Mouse (Mus musculus): Measurements from ENCODE around the gene Olfr741.

The Olfr741 gene

DNA sequence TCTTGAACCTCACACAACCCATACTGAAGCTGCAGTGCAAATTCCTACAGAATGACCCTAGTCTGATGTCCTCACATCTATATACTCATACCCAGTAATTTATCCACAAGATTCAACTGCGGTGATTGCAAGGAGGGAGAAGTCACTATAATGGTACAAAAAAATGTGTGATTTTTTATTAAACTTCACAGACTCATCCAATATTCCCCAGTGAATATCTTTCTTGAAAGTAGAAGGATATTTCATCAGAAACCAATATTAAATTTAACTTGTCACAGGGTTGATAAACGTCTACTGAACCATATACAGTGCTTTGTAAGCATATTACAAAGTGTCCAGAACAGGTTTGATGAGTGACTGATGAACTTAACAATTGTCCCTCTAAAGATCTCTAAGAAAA, at the start of gene Olfr741:
Olfr741 (plus strand) TSS at position 301 of the 400 bp plus-strand sequence.
- DNase-seq, result no peak

DNA sequence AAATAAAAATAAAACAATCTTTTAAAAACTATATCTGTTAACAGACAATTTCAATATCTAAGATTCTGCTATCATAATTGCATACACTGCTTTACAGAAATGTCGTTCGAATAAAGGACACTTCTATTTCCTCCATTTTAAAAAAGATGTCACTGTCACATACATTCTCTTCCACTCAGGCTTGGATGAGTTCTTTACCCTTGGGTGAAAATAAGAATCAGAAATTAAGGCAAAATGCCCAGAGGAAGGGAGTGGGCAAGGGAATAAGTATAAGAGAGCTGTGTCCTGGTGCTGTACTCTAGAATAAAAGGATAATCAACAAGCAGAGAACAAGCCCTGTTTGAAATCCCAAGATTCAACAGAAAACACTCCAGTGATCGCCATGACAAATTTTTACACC, 27.3 kb upstream of the Olfr741 start, which contains the start of gene Olfr740:
Olfr740 (plus strand) TSS at position 301 of the 400 bp plus-strand sequence.
- DNase-seq, result no peak

- no peak for DNase-seq
Measured at GRCm38 (mm10) chr14:50478406-50478805, 5.9 kb downstream of the Olfr741 start.

DNA sequence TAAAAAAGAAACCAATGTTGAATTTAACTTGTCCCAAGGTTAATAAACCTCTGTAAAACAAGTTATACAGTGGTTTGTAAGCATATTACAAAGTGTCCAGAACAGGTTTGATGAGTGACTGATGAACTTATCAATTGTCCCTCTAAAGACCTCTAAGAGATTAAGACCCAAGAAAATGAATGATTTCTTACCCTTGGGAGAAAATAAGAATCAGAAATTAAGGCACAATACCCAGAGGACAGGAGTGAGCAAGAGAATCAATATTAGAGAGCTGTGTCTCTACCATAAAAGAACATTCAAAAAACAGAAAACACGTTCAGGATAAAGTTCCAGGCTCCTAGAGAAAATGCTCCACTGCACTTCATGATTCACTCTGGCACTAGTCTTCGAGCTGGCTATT, 30.8 kb downstream of the Olfr741 start, which contains the start of gene Olfr742:
Olfr742 (plus strand) TSS at position 301 of the 400 bp plus-strand sequence.
- no peak for DNase-seq

GRCm38 (mm10) chr14:50521539-50521938, 49.0 kb downstream of the Olfr741 start, which contains the start of gene Olfr743:
Gene Olfr743 (plus strand): TSS chr14:50521839.
- no peak for DNase-seq

Measured in thymus, adult 18-20 months (tissue).